Mouse (Mus musculus): Measurements from ENCODE around the gene Mettl14. TPM values are rescaled to one million over a fixed set of nuclear protein-coding genes. Genes with fewer than 3 reads are reported as not detected.

Mettl14 gene
- 16.6 and 24.1 TPM in 2 replicates for total RNA-seq (2014; fragmentation: Nextera tagmentation)
- total RNA-seq (2017) = 20.7 and 21.7 TPM in 2 replicates

- ATAC-seq (replicated peaks; ENCODE audit: poor library complexity, severe bottlenecking) = peak; percentile 98
Observed at GRCm38 (mm10) chr3:123385486-123386156, at the start of gene Mettl14. Mettl14 (minus strand) TSS chr3:123386108.

DNA sequence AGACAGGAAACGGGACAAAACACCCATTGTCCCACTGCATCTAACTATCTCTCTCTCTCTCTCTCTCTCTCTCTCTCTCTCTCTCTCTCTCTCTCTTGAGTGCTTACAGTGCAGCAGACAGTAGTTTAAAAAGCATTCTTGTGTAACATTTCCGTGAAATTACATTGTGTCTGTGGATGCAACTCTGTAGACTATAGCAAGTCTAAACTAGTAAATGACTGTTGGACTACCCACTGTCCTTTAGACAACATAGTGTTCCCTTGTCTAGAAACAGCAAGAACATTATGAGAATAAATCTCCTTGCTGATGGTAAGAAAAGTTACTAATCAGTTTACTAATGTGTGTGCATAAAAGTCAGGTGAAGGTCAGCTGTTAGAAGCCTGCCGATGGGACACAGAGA lies 47.5 kb upstream of the Mettl14 start:
- ATAC-seq (replicated peaks; ENCODE audit: poor library complexity, severe bottlenecking) = no peak

- ATAC-seq (replicated peaks; ENCODE audit: poor library complexity, severe bottlenecking) = no peak
Observed at GRCm38 (mm10) chr3:123431951-123432674, 46.2 kb upstream of the Mettl14 start.

DNA sequence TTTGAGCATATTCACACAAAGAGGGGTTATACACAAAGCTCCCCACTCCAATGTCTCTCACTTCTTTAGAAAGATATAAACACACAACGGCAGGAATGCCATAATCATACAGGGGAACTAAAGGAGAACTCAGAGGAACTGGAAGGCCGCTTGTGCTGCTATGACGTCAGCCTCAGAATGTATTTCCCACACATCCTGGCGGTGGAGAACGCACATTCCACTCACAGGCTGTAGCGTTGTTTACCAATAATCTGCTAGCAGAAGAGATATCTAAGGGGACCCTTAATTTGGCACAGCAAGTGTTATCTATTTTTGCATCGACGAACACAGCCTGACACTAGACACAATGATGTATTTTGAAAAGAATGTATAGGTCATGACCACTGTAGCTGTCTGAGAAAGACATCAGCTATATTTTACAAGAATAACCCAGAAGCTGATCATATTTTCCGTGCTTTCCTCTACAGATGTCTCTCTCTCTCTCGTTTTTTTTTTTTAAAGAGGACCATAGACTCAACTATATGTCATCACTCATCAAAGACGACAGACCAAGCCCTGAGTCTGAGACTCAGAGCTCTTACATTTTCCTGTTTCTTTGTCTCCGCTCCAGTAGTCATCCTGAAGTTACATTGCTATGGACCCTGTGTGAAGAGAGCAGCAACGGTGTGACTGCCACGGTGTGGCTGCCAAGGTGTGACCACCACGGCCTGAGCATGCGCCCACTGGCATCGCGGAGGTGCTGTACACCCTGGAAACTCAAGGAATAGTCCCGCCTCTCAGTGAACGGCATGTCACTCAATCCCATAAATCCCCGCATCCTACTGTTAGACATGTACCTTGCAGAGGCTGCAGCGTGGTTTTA lies 43.9 kb upstream of the Mettl14 start:
- no peak for ATAC-seq (replicated peaks; ENCODE audit: poor library complexity, severe bottlenecking)

GRCm38 (mm10) chr3:123428005-123428404 lies 42.1 kb upstream of the Mettl14 start:
- no peak for ATAC-seq (replicated peaks; ENCODE audit: poor library complexity, severe bottlenecking)

DNA sequence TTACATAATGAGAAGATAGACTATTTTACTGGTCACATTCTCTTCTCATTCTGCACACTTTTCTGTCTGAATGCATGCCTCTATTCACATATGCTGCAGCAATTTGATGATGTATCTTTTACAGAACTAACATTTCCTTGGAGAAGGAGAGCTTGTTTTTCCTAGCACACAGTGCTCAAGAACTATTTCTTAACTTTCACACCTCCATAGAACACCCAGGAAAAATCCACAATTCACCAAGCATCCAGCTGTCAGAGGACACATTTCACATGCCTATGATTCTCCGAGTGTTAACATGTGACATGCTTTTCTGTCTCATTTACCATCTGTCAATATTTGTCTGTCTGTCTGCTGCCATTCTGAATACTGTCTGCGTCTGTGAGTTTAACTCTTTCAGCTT lies 39.7 kb upstream of the Mettl14 start:
- no peak for ATAC-seq (replicated peaks; ENCODE audit: poor library complexity, severe bottlenecking)

- no peak for ATAC-seq (replicated peaks; ENCODE audit: poor library complexity, severe bottlenecking)
Observed at GRCm38 (mm10) chr3:123413173-123413572, 27.3 kb upstream of the Mettl14 start.

DNA sequence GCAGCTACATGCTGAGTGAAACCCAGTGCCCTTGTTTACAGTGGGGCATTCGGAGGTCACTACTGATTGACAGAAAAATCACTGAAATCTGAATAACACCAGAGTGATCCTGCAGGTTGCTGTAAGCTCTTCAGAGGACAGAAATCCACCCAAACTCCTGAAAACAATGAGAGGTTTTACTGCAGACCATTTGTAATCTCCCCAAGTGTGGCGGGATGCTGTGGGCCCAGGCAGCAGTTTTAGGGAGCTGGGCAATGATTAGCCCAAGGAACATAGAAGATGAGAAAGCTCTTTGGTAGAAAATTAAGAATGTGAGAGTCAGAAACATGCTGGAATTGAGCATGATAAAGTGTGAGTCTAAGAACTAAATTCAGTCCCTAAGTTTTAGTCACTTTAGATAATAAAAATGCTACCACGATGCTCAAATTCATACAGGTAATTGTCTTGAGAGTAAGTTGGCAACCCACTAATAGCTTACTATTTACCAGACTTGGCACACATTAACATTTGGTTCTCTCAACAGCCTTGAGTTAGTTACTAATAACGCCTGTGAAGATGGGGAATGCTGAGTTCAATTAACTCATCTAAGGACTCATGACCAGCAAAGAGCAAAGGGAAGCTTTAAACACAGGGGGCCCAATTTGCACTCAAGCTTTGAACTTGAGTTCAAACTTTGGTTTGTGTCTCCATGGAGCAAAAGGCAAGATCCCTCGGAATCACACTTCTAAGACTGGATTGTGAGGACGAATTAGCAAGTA lies 26.1 kb upstream of the Mettl14 start:
- ATAC-seq (replicated peaks; ENCODE audit: poor library complexity, severe bottlenecking) = no peak

DNA sequence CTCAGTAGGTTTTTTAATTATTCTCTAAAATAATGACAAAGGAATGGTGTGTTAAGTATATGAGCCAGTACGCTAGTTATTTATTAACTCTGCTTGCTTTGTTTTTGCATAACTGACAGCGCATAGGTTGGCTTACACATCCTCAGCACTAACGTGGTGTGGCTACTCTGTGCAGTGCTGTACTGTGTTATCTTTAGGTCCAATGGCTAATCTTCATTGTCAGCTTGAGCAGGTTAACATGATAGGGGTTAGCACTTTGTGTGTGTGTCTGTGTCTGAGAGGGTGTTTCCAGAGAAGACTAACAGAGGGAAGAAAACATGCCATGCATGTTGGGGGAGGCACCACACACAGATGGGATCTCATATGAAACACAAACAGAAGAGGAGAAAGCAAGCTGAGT lies 19.0 kb upstream of the Mettl14 start:
- ATAC-seq (replicated peaks; ENCODE audit: poor library complexity, severe bottlenecking) = no peak

DNA sequence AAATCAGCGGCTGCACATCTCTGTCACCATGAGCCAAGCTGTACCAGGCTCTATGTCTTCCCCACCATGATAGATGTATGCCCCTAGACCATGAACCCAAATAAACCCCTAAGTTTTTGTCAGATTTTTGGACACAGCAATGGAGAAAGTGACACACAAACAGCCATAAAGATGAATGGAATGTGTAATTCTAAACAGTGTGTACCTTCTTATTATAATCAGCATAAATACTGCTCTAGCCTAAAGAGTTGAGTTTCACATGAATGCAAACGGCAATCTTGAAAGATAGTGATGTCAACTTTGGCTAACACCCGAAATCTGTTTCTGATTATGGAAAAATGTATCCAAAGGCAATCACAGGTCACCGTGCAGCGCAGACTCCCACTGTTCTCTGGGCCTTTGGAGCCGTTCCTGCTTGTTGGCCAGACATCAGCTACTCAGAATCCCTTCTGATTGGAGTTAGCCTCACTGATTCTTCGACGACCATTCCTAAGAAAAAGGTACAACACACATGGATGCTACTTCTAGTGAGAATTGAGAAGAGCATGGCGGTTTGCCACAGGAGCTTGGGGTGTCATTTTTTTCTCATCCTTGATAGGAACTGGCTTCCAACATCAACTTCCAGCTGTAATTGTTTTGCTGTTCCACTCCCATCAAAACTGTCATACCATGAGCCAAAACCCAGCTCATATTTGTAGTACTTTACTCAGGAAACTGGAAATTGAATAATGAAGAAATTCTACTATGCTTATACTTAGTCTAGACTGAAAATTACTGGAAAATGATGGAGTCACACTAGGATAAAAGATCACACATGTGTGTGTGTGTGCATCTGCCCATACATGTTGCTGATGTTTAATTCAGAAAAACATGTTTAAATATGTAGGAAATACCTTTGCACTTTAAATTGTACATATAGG lies 11.9 kb upstream of the Mettl14 start:
- ATAC-seq (replicated peaks; ENCODE audit: poor library complexity, severe bottlenecking) = no peak

DNA sequence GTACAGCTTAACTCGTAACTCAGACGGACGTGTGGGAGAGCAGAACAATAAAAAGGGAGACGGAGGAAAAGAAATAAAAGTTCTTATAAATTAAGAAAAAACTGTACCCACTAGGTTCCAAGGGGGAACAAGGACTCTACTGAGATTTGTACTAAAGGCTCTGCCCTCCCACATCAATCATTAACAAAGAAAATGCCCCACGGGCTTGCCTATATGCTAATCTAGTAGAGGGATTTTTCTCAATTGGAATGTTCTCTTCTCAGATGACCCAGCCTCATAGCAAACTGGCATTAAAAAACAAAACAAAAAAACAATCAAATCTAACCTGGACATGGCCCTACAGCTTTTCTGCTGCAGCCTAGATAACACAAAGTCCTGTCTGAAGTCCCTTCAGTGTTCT lies 9.7 kb upstream of the Mettl14 start:
- ATAC-seq (replicated peaks; ENCODE audit: poor library complexity, severe bottlenecking) = no peak

GRCm38 (mm10) chr3:123391180-123391579 lies 5.3 kb upstream of the Mettl14 start:
- no peak for ATAC-seq (replicated peaks; ENCODE audit: poor library complexity, severe bottlenecking)

DNA sequence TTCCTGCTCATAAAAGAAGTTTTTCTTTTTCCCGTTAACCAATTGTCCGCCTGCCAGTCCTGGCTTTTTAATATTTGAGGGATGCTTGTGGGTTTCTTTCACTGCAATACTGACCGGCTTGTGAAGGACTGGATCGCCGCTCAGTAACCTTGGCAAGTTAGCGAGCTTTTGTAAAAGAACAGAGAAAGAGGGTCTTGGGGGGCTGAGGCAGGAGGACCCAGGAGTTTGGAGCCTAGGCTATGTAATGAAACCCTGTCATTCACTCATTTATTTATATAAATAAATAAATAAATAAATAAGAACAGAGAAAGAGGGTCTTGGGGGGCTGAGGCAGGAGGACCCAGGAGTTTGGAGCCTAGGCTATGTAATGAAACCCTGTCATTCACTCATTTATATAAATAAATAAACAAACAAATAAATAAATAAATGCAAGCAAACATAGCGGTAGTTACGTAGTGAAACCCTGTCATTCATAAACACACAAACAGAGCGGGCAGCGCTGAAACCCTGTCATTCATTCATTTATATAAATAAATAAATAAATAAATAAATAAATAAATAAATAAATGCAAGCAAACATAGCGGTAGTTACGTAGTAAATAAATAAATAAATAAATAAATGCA lies 361 bp upstream of the Mettl14 start:
- ATAC-seq (replicated peaks; ENCODE audit: poor library complexity, severe bottlenecking) = peak; percentile 18

DNA sequence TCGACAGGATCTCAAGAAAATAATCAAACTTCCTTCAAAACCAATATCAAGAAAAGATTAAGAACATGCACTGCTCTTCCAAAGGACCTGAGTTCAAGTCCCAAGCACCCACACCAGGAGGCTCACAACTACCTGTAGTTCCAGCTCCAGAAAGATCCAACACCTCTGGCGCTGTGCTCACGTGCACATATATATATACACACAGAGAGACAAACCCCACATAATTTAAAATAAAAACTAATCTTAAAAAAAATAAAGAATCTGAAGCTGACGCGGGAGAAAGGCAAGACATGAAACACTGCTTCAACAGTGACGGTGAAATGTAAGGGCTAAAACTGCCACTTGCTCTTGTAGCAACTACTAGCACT lies 806 bp downstream of the Mettl14 start:
- ATAC-seq (replicated peaks; ENCODE audit: poor library complexity, severe bottlenecking) = no peak

- no peak for ATAC-seq (replicated peaks; ENCODE audit: poor library complexity, severe bottlenecking)
Observed at GRCm38 (mm10) chr3:123384435-123384834, 1.5 kb downstream of the Mettl14 start.

DNA sequence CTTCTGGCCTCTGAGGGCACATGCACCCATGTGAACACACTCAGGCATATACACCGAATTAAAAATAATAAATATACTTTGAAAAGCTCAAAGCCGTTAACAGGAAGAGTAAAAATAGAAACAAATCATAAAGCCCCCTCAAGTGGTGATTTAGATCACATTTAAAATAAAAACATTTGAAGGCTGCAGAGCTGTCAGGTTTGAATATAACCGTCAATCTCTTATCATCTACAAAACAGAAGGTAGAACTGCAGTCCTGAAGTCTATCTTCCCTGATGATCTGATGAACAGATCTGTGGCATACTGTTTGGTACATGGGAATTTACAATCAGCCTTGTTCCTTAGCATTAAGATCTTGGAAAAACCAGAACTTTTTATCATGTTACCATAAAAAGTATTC lies 9.3 kb downstream of the Mettl14 start:
- no peak for ATAC-seq (replicated peaks; ENCODE audit: poor library complexity, severe bottlenecking)

DNA sequence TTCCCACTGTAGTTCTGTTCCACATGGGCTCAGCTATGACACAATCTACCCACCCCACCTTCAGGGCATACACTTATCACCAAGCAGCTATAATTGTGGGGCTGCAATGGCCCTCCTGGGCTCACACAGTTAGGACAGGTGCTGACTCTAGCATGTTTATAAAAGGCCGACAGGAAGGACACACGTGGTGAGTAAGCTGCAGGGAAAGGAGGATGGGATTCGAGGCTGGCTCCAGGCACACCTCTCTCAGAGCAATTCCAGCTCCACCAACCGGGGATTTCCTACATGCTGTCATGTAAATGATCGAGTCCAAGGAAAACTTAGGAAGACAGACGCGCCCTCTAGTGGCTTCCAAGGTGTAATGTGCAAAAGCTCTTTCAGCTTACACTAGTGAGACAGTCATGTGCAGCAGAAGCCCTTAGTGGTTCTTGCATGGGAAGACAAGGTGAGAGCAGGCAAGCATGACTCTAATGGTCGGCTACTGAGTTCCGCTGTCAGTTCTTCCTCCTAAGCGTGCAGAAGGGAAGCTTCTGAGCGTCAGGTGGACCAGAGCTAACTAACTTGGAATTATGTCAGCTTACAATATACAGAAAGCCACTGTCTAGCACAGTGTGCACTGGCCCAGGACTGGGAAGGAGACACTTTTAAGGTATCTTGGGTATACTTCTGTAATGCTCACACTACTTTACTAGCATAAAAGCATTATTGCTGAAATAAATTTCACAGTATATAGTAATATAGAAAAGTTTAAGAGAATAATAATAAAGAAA lies 14.0 kb downstream of the Mettl14 start:
- peak; percentile 62 for ATAC-seq (replicated peaks; ENCODE audit: poor library complexity, severe bottlenecking)

DNA sequence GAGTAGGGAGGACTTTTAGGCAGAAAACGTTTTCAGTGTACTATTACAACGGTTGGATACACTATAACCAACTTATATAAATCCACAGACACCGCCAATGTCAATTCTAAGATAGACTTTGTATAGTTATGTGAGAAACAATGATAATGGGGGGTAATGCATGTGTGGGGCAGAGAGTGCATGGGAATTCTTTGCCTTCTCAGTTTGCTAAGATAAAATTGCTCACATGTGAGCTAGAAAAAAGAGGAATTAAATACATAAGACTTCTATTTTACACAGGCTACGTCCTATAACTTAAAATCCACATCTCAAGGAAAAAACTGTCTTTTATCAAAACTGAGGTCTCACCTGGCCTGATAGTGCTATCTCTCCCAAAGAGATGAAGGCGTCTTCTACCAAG lies 15.0 kb downstream of the Mettl14 start:
- no peak for ATAC-seq (replicated peaks; ENCODE audit: poor library complexity, severe bottlenecking)

All from granulocyte monocyte progenitor cell, adult 5-6 weeks (primary cell).